Mouse (Mus musculus) B cell, adult 2 months (primary cell): ENCODE measurements at regions not wholly inside any gene's neighbourhood (a gene's known extent, or its start where the extent isn't known, plus 50 kb on each side); places are given as distances from the start of the nearest gene placed in this dataset.

Experiments
- DNase-seq, 2 experiments: peaks; one replicate each; pipeline ENCODE4 v3.0.0; 2022

GRCm38 (mm10) chr13:59952809-59953208 lies 129.9 kb upstream of the Tut7 start:
- DNase-seq: no peak

GRCm38 (mm10) chr13:59952116-59952515 lies 129.2 kb upstream of the Tut7 start:
- DNase-seq: no peak

- no peak for DNase-seq
These were observed 127.3 kb upstream of the Tut7 start for GRCm38 (mm10) chr13:59950281-59950680.

- no peak for DNase-seq
These were observed 126.5 kb upstream of the Tut7 start for GRCm38 (mm10) chr13:59949471-59949870.

GRCm38 (mm10) chr13:59948496-59949138 lies 125.7 kb upstream of the Tut7 start:
- DNase-seq: no peak

GRCm38 (mm10) chr13:59947461-59947860 lies 124.5 kb upstream of the Tut7 start:
- no peak for DNase-seq

GRCm38 (mm10) chr13:59946509-59946908 lies 123.6 kb upstream of the Tut7 start:
- no peak for DNase-seq

GRCm38 (mm10) chr13:59945631-59946030 lies 122.7 kb upstream of the Tut7 start:
- no peak for DNase-seq

- DNase-seq: no peak
These were observed 120.7 kb upstream of the Tut7 start for GRCm38 (mm10) chr13:59943602-59944140.

GRCm38 (mm10) chr13:59943020-59943419 lies 120.1 kb upstream of the Tut7 start:
- DNase-seq: no peak

GRCm38 (mm10) chr13:59941519-59941918 lies 118.6 kb upstream of the Tut7 start:
- DNase-seq: no peak

GRCm38 (mm10) chr13:59940414-59941205 lies 117.7 kb upstream of the Tut7 start:
- DNase-seq: no peak

GRCm38 (mm10) chr13:59939886-59940285 lies 116.9 kb upstream of the Tut7 start:
- DNase-seq: no peak

- no peak for DNase-seq
These were observed 114.2 kb upstream of the Tut7 start for GRCm38 (mm10) chr13:59937147-59937546.

- no peak for DNase-seq
These were observed 111.6 kb upstream of the Tut7 start for GRCm38 (mm10) chr13:59934556-59934955.

- no peak for DNase-seq
These were observed 111.1 kb upstream of the Tut7 start for GRCm38 (mm10) chr13:59934093-59934492.

- no peak for DNase-seq
These were observed 104.6 kb upstream of the Tut7 start for GRCm38 (mm10) chr13:59927379-59928111.

GRCm38 (mm10) chr13:59925845-59926481 lies 103.0 kb upstream of the Tut7 start:
- DNase-seq: no peak

- no peak for DNase-seq
These were observed 94.2 kb upstream of the Tut7 start for GRCm38 (mm10) chr13:59917185-59917584.

- DNase-seq: no peak
These were observed 93.5 kb upstream of the Tut7 start for GRCm38 (mm10) chr13:59916166-59917044.

GRCm38 (mm10) chr13:59915734-59916133 lies 92.8 kb upstream of the Tut7 start:
- DNase-seq: no peak
